Mouse (Mus musculus): ENCODE data around the gene Tax1bp1. TPM values are rescaled to one million over a fixed set of nuclear protein-coding genes. Genes with fewer than 3 reads are reported as not detected.
A peak's percentile ranks its signal among the peaks of the same experiment; 100 is the strongest.

The Tax1bp1 gene
- polyA plus RNA-seq, 1 experiment from 2014 or later, result 159 TPM

- H3K4me3 ChIP-seq (replicated peaks; ENCODE audit: low read length), result no peak overlapping the region
These were observed 66.0 kb downstream of the Tax1bp1 start for GRCm38 (mm10) chr6:52779546-52779945.

GRCm38 (mm10) chr6:52790316-52790715 lies 76.8 kb downstream of the Tax1bp1 start:
- ATAC-seq (ENCODE audit: low FRiP score), result no peak
- WGBS, result 72% methylated on average over 10 of the region's 10 CpGs
- no peak for DNase-seq (ENCODE audit: low spot score)

More at GRCm38 (mm10) chr6:52779546-52779945, 66.0 kb downstream of the Tax1bp1 start:
- 87% methylated on average over 5 of the region's 5 CpGs for WGBS
- ATAC-seq (ENCODE audit: low FRiP score) (no peak), DNase-seq (ENCODE audit: low spot score) (no peak)
- Histone ChIP-seq H3K27ac (no peak overlapping the region), H3K4me1 (replicated peaks; ENCODE audit: control insufficient read depth, insufficient read depth, low read length) (no peaks in the 10 kb centered on the region), H3K9ac (no peak overlapping the region), H3K27me3 (ENCODE audit: control insufficient read depth, insufficient read depth, low read length) (no peaks in the 10 kb centered on the region), H3K9me3 (ENCODE audit: control insufficient read depth, low read length) (no peaks in the 10 kb centered on the region), H3K4me2 (replicated peaks) (no peak overlapping the region), H3K36me3 (replicated peaks; ENCODE audit: control insufficient read depth, insufficient read depth) (no peaks in the 10 kb centered on the region)

DNA sequence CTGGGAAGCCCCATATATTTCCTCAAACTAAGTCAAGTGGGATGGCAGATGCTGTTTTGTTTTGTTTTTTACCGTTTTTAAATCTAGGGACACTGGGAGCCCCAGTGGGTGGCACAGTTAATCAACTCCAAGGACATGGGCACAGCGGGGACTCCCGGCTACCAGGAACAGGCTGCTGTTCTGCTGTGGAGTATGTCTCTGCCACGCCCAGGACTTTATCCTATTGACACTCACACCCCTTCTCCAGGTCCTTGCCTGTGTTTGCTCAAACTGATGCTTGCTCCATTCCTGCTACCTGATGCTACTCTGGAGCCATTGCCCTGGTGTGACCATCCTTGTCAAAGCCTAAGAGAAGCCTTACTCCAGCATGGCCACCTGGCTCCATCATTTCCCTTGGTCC lies 77.3 kb downstream of the Tax1bp1 start:
- no peak overlapping the region for H3K9ac ChIP-seq
- H3K27me3 ChIP-seq (ENCODE audit: control insufficient read depth, insufficient read depth, low read length), result no peaks in the 10 kb centered on the region
- H3K4me1 ChIP-seq (replicated peaks; ENCODE audit: control insufficient read depth, insufficient read depth, low read length), result peaks cover 13% of the 10 kb centered on the region
- ATAC-seq (ENCODE audit: low FRiP score), result no peak
- H3K27ac ChIP-seq, result no peak overlapping the region
- no peak overlapping the region for H3K4me2 ChIP-seq (replicated peaks)
- no peaks in the 10 kb centered on the region for H3K9me3 ChIP-seq (ENCODE audit: control insufficient read depth, low read length)
- DNase-seq (ENCODE audit: low spot score), result no peak
- 78% methylated on average over 4 of the region's 4 CpGs for WGBS
- no peaks in the 10 kb centered on the region for H3K36me3 ChIP-seq (replicated peaks; ENCODE audit: control insufficient read depth, insufficient read depth)
- no peak overlapping the region for H3K4me3 ChIP-seq (replicated peaks; ENCODE audit: low read length)

More at GRCm38 (mm10) chr6:52790316-52790715, 76.8 kb downstream of the Tax1bp1 start:
- no peak overlapping the region for H3K9ac ChIP-seq
- no peaks in the 10 kb centered on the region for H3K27me3 ChIP-seq (ENCODE audit: control insufficient read depth, insufficient read depth, low read length)
- H3K4me2 ChIP-seq (replicated peaks), result no peak overlapping the region
- no peak overlapping the region for H3K27ac ChIP-seq
- no peaks in the 10 kb centered on the region for H3K9me3 ChIP-seq (ENCODE audit: control insufficient read depth, low read length)
- H3K36me3 ChIP-seq (replicated peaks; ENCODE audit: control insufficient read depth, insufficient read depth), result no peaks in the 10 kb centered on the region
- 0 out of 2 replicates have a peak, but pooled peaks cover 9% of the 10 kb centered on the region for H3K4me1 ChIP-seq (replicated peaks; ENCODE audit: control insufficient read depth, insufficient read depth, low read length)
- H3K4me3 ChIP-seq (replicated peaks; ENCODE audit: low read length), result no peak overlapping the region

- no peak overlapping the region for H3K27ac ChIP-seq
- ATAC-seq (ENCODE audit: low FRiP score), result no peak
- no peak overlapping the region for H3K4me3 ChIP-seq (replicated peaks; ENCODE audit: low read length)
- no peaks in the 10 kb centered on the region for H3K36me3 ChIP-seq (replicated peaks; ENCODE audit: control insufficient read depth, insufficient read depth)
- H3K9ac ChIP-seq, result no peak overlapping the region
- peaks cover 20% of the 10 kb centered on the region for H3K4me1 ChIP-seq (replicated peaks; ENCODE audit: control insufficient read depth, insufficient read depth, low read length)
- DNase-seq (ENCODE audit: low spot score), result no peak
- H3K9me3 ChIP-seq (ENCODE audit: control insufficient read depth, low read length), result no peaks in the 10 kb centered on the region
- H3K4me2 ChIP-seq (replicated peaks), result no peak overlapping the region
- WGBS, result 85% methylated on average over 3 of the region's 3 CpGs
- no peaks in the 10 kb centered on the region for H3K27me3 ChIP-seq (ENCODE audit: control insufficient read depth, insufficient read depth, low read length)
These were observed 78.9 kb downstream of the Tax1bp1 start for GRCm38 (mm10) chr6:52792455-52792854.

DNA sequence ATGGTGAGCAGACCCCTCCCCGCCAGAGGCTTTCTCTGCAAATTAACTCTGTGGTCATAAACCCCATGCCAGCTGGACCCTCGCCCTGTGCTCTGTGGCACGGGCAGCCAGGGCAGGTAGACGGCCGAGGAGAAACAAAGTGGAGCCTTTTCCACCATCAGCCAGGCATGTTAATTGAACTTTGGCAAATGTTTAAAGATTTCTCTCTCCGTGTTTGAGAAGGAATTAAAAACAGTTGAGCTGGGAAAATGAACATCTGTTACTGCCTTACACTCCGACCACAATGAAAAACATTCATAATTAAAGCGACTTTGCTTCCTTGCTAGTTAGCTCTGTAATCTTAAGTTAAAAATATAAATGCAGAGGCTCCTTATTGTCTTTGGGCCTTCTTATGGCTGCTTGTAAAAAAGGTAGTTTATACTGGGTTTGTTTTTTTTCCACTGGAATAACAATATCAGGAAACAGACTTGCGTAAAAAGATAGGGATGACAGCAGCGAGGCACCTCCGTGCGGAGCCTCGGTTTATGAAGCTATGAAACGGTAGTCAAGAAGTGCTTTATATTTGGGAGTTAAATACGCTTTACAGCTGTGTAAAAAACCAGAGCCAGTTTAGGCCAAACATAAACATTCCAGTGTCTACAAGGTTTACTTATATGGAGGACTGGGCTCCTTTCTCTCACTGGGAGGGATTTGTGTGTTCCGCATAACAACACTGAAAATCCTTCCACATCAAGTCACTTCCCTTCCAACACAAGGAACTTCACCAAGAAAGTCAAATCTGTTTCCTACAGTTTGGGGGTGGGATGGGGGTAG lies 81.7 kb downstream of the Tax1bp1 start:
- peak overlapping the region; percentile 38; the same call in 1 of the 2 replicates for H3K27ac ChIP-seq
- ATAC-seq (ENCODE audit: low FRiP score), result no peak

GRCm38 (mm10) chr6:52796035-52796598 lies 82.6 kb downstream of the Tax1bp1 start:
- peak overlapping the region; percentile 38; the same call in 1 of the 2 replicates for H3K27ac ChIP-seq
- DNase-seq (ENCODE audit: low spot score) (no peak), ATAC-seq (ENCODE audit: low FRiP score) (no peak)
- 64% methylated on average over 9 of the region's 9 CpGs for WGBS
- no peak overlapping the region for H3K4me2 ChIP-seq (replicated peaks)
- no peak overlapping the region for H3K9ac ChIP-seq
- H3K4me3 ChIP-seq (replicated peaks; ENCODE audit: low read length), result no peak overlapping the region
- H3K9me3 ChIP-seq (ENCODE audit: control insufficient read depth, low read length), result no peaks in the 10 kb centered on the region
- H3K4me1 ChIP-seq (replicated peaks; ENCODE audit: control insufficient read depth, insufficient read depth, low read length), result peaks cover 20% of the 10 kb centered on the region
- H3K27me3 ChIP-seq (ENCODE audit: control insufficient read depth, insufficient read depth, low read length), result no peaks in the 10 kb centered on the region
- no peaks in the 10 kb centered on the region for H3K36me3 ChIP-seq (replicated peaks; ENCODE audit: control insufficient read depth, insufficient read depth)

More for the DNA sequence above, 81.7 kb downstream of the Tax1bp1 start:
- no peak overlapping the region for H3K9ac ChIP-seq
- no peaks in the 10 kb centered on the region for H3K36me3 ChIP-seq (replicated peaks; ENCODE audit: control insufficient read depth, insufficient read depth)
- H3K9me3 ChIP-seq (ENCODE audit: control insufficient read depth, low read length), result no peaks in the 10 kb centered on the region
- no peak for DNase-seq (ENCODE audit: low spot score)
- no peaks in the 10 kb centered on the region for H3K27me3 ChIP-seq (ENCODE audit: control insufficient read depth, insufficient read depth, low read length)
- WGBS, result 72% methylated on average over 16 of the region's 16 CpGs
- H3K4me1 ChIP-seq (replicated peaks; ENCODE audit: control insufficient read depth, insufficient read depth, low read length), result peaks cover 20% of the 10 kb centered on the region
- H3K4me2 ChIP-seq (replicated peaks), result no peak overlapping the region
- no peak overlapping the region for H3K4me3 ChIP-seq (replicated peaks; ENCODE audit: low read length)

DNA sequence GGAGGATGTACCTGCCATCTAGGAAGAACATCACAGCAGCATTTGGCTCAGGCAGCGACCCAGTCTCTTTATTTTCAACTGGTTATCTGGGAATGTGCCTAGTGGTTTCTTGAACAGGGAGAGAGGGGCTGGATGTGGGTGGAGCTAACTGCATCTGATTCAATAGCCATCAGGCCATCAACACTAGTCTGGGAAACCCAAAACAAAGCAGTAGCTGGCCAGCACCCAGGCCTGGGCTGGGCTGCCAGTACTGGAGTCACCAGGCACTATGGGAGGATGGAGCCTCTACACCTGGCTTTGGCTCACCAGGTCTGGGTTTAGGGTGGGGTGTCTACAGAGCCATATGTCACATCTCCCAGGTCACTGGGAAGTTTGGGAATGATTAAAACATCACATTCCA lies 83.2 kb downstream of the Tax1bp1 start:
- H3K4me2 ChIP-seq (replicated peaks), result no peak overlapping the region
- no peaks in the 10 kb centered on the region for H3K9me3 ChIP-seq (ENCODE audit: control insufficient read depth, low read length)
- ATAC-seq (ENCODE audit: low FRiP score), result no peak; the same call in 1 of the 2 replicates
- H3K27me3 ChIP-seq (ENCODE audit: control insufficient read depth, insufficient read depth, low read length), result no peaks in the 10 kb centered on the region
- no peaks in the 10 kb centered on the region for H3K36me3 ChIP-seq (replicated peaks; ENCODE audit: control insufficient read depth, insufficient read depth)
- H3K4me1 ChIP-seq (replicated peaks; ENCODE audit: control insufficient read depth, insufficient read depth, low read length), result peaks cover 20% of the 10 kb centered on the region
- no peak overlapping the region for H3K27ac ChIP-seq
- 71% methylated on average over 1 of the region's 1 CpGs for WGBS
- H3K4me3 ChIP-seq (replicated peaks; ENCODE audit: low read length), result no peak overlapping the region
- H3K9ac ChIP-seq, result no peak overlapping the region
- DNase-seq (ENCODE audit: low spot score), result no peak

- H3K9ac ChIP-seq, result no peak overlapping the region
- peaks cover 20% of the 10 kb centered on the region for H3K4me1 ChIP-seq (replicated peaks; ENCODE audit: control insufficient read depth, insufficient read depth, low read length)
- DNase-seq (ENCODE audit: low spot score) (no peak), ATAC-seq (ENCODE audit: low FRiP score) (no peak)
- no peaks in the 10 kb centered on the region for H3K27me3 ChIP-seq (ENCODE audit: control insufficient read depth, insufficient read depth, low read length)
- H3K9me3 ChIP-seq (ENCODE audit: control insufficient read depth, low read length), result no peaks in the 10 kb centered on the region
- no peak overlapping the region for H3K4me3 ChIP-seq (replicated peaks; ENCODE audit: low read length)
- H3K4me2 ChIP-seq (replicated peaks), result no peak overlapping the region
- H3K27ac ChIP-seq, result no peak overlapping the region
- no peaks in the 10 kb centered on the region for H3K36me3 ChIP-seq (replicated peaks; ENCODE audit: control insufficient read depth, insufficient read depth)
- 56% methylated on average over 6 of the region's 6 CpGs for WGBS
These were observed 83.8 kb downstream of the Tax1bp1 start for GRCm38 (mm10) chr6:52797252-52797800.

DNA sequence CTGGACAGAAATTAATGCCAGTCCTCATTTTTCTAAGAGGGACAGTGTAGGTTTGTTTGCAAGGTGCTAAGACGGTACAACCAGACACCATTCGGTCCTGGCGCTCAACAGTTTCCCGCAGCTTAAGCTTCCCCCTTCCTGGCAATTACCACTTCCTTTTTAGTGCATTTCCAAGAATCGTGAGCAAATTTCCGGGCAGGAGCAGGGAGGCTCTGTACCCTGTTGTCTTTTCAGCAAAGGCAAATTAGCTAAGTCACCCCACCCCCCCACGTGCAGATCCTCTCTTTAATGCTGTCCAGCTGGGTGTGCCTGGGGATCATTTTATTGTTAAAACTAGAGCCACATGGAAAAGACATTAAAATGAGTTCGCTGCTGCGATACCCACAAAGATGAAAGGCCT lies 88.7 kb downstream of the Tax1bp1 start:
- ATAC-seq (ENCODE audit: low FRiP score) (no peak), DNase-seq (ENCODE audit: low spot score) (no peak)
- no peak overlapping the region for H3K4me2 ChIP-seq (replicated peaks)
- H3K9ac ChIP-seq, result no peak overlapping the region
- H3K4me3 ChIP-seq (replicated peaks; ENCODE audit: low read length), result no peak overlapping the region
- no peak overlapping the region for H3K27ac ChIP-seq
- 46% methylated on average over 9 of the region's 9 CpGs for WGBS
- H3K4me1 ChIP-seq (replicated peaks; ENCODE audit: control insufficient read depth, insufficient read depth, low read length), result no peaks in the 10 kb centered on the region; the same call in 1 of the 2 replicates
- no peaks in the 10 kb centered on the region for H3K9me3 ChIP-seq (ENCODE audit: control insufficient read depth, low read length)
- no peaks in the 10 kb centered on the region for H3K27me3 ChIP-seq (ENCODE audit: control insufficient read depth, insufficient read depth, low read length)
- H3K36me3 ChIP-seq (replicated peaks; ENCODE audit: control insufficient read depth, insufficient read depth), result no peaks in the 10 kb centered on the region

Measured in hindbrain, embryonic 14.5 days (tissue).